Mouse (Mus musculus) spleen, postnatal 10 days (tissue): ENCODE measurements around the gene Adcy5.

Experiments
- DNase-seq, 2 experiments: peaks; one replicate each; pipeline ENCODE4 v3.0.0; 2021 to 2022; ENCODE audit warnings: low spot score in 2 of 2

Adcy5 gene

DNA sequence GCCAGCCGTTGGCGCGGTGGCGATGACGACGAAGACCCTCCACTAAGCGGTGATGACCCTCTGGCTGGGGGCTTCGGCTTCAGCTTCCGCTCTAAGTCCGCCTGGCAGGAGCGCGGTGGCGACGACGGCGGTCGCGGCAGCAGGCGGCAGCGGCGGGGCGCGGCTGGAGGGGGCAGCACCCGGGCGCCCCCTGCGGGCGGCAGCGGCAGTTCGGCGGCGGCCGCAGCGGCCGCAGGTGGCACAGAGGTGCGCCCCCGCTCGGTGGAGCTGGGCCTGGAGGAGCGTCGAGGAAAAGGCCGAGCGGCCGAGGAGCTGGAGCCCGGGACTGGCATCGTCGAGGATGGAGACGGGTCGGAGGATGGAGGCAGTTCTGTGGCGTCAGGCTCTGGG is 1.6 kb downstream of the Adcy5 start:
- peak in 1 of 2 experiments; percentile 58 for DNase-seq

GRCm38 (mm10) chr16:35156832-35157231 is 2.2 kb downstream of the Adcy5 start:
- no peak for DNase-seq

DNA sequence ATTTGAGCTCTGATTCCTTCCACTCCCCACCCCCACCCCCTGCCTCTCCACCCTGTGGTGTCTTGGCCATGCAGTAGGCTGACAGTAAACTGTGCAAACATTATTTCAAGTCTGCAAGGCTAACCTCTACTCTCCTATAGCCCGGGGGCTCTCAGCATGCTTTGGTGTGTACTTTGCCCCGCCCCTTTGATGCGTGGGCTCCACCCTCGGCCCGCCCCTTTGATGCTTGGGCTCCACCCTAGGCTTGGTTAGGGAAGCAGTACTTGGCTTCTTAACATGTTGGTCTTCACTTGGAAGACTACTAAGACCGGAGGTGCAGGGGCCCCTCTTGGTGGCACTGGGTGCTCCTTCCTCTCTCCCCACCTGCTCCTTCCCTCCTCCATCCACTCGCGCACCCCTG is 4.9 kb downstream of the Adcy5 start:
- no peak for DNase-seq

- no peak for DNase-seq
Measured at GRCm38 (mm10) chr16:35159991-35160390, 5.3 kb downstream of the Adcy5 start.

DNA sequence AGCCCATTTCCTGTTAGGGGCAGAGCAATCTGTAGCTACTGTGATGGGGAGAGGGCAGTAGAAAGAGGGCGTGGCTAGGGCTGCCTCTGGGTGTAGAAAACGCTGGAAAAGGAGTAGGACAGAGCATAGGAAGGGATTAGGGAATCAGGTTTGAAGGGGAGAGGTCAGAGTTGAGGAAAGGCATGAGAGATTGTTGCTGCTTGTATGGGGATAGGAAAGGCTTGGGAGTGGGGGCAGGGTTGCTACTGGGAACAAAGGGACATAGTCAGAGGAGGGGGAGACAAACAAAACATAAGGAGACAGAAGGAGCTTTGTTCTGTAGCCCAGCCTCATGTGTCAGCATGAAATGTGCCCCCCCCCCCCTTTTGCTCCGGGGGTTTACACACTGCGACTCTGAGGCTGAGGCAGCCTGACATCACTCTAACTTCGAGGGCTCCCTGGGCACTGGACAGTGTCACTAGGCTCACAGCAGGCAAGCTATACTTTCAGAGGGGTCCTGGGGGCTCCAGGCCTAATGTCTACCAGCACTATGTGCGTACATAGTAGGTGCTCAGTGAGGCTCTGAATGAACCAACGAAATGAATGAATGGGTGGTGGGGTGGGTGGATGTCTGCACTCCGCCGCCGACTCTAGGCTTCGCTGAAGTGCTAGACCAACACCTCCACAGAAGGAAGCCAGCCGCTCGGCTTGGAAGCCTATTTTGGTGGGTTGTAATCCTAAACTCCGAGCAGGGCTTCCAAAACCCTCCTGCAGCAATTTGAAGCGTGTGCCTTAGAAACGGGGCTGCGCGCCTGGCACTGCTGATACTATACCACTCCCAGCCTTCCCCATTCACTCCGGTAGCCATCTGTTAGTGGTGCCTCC is 9.9 kb downstream of the Adcy5 start:
- DNase-seq, result no peak

- no peak for DNase-seq
Measured at GRCm38 (mm10) chr16:35165361-35165760, 10.7 kb downstream of the Adcy5 start.

DNA sequence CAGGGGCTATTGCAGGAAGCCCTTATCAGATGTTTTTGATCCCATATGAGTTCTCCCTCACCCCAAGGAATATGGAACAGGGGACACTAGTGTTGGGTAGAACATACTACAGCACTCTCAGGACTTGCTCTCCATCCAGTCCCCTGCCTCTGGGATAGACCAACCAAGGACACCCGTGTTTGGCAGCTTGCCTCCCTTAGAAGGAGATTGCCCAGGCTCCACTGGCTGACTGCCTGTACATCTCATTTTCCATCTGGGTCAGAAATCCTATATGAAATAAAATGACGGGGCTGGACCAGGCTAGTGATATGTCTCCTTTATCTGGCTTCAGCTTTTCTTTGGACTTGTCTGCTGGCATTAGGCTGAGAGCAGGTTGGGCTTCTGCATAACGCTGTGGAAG is 11.1 kb downstream of the Adcy5 start:
- no peak for DNase-seq

DNA sequence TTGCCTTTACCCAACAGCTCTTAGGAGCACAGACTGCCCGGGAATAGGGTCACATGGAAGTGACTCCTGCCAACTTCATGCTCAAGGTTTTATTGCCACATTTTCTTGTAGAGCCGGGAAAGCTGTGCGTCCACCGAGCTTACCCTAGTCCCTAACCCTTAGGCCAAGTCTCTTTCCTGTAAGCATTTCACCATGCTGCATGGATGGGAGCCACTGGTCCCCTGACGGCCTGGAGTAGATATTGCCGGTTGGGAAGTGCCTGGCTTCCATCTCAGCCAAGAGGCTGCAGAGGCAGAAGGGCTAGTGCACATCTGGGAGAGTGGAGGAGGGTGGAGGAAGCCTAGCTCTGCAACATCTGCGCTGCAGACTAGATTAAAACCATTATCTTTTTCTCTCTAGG is 14.8 kb downstream of the Adcy5 start:
- DNase-seq, result no peak

DNA sequence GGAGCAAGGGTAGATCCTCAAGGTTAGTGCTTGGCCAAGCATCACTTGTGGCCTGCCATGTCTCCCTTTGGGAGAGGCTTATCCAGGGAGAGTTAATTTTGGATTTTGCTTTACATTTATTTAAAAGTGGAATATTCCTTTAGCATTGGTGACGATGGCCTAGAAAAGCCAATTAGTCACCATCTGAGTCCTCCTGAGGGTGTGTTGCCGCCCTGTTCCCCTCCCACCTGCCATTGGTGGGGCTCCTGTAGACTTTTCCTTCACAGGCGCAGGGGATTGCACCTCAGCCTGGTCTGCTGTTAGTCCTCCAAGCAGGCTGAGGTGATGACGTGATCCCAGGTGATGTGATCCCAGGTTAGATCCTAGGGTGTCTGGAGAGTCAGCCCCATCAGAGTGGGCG is 17.5 kb downstream of the Adcy5 start:
- no peak for DNase-seq

DNA sequence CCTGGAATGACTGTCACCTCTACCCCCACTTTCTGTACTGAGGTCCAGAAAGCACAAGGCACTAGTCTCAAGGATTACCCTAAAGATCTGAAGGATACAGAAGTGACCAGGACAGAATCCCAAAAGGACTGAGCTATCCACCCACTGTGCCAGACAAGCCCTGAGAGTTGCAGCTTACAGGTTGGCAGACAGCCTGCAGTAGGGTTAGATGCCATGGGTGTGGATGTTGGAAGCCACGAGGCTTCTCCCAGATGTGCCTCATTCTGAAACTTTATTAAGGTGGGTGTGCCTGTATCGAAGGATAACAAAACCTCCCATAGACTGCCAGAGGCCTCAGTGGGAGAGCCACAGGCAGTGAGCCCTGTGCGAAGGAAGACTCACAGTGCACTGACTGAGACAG is 23.8 kb downstream of the Adcy5 start:
- no peak for DNase-seq

DNA sequence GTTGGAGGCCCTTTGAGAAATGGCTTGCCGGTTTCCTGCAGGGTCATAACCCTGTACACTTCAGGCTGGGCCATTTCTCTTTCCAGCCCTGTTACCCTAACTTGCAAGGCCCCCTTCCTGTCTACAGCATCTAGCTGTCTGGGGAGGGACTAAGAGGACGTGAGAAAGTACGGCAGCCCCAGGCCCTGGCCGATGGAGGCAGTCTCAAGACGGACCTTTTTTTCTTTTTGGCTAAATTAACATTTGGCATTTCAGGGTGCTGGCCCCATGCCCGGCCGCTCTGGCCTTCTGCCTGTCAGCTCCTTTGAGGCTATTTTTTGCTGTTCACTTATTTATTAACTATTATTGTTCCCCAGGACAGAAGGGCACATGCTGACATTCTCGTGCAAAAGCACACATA is 24.4 kb downstream of the Adcy5 start:
- no peak for DNase-seq

DNA sequence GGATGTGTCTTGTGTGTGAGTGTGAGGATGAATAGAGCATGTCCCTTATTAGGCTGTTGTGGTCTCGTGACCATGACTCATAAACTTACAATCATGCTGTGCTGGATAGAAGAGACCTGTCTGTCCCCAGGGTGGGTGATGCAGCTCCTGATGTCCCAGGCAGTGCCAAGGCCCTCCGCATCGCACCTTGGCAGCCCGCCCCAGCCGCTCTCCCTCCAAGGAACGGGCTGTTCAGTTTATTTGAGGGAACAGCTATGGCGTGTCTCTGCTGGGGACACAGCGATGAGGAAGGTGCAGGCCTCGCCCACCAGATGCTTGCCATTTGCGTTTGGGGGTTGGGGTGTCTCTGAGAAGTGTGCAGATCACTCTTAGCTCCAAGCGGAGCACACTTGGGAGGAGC is 28.5 kb downstream of the Adcy5 start:
- DNase-seq, result no peak

DNA sequence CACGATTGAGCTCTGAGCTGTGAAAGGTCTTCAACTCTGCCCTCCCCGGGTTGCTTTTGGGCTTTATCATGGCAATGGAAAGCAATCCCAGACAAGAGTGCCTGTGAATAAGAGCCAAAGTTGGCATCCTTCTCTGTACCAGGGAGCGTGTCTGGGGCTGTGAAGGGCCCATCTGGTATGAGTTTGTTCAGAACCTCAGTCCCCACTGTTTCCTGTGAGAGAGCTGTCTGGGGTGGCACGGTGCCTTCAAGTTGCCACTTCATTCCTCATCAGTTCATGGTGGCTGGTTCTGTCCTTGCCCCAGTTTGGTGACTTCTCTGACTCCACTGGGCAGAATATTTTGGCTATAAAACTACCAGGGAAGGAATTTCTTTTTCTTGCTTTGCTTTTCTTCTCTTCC is 33.4 kb downstream of the Adcy5 start:
- no peak for DNase-seq

GRCm38 (mm10) chr16:35189420-35190141 is 34.9 kb downstream of the Adcy5 start:
- no peak for DNase-seq

GRCm38 (mm10) chr16:35190777-35191176 is 36.1 kb downstream of the Adcy5 start:
- no peak for DNase-seq

DNA sequence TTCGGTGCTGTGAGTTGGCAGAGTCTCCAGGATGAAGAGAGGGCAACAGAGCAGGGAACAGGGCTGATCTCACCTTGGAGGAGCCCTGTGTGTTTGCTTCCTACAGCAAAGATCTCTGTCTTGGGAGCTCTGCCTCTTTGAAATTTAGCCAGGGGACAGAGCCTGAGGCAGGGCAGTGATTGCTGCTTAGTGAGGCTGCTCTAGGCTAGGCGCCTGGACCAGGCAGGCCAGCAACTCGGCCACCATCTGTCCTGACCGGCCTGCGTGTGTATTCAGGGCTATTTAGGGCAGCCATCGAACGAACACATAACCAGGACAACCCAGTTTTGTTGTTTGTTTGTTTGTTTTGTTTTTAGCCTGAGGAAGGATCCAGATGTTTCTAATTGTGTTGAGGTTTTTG is 36.6 kb downstream of the Adcy5 start:
- DNase-seq, result no peak

GRCm38 (mm10) chr16:35192471-35192870 is 37.8 kb downstream of the Adcy5 start:
- no peak for DNase-seq

DNA sequence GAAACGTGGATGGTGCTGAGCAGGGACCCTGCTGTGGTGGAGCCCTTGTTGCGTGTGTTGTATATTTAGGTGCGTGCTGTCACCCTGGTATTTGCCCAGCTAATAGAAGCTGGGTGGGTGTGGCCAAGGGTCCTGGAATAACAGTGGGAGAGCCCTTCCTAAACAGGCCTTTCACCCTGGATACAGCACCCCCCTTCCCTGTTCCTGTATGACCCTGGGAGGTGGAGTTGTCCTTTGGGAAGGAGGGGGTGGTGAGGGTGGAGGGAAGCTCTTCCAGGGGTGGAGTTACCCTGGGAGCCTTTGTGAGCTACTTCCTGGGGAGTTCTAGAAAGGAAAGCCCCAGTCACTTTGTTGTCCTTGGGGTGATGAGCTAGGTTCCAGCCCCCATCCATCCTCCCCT is 38.7 kb downstream of the Adcy5 start:
- no peak for DNase-seq

- DNase-seq, result no peak
Measured at GRCm38 (mm10) chr16:35199721-35200431, 45.2 kb downstream of the Adcy5 start.

GRCm38 (mm10) chr16:35200432-35201142 is 45.9 kb downstream of the Adcy5 start:
- no peak for DNase-seq

- DNase-seq, result no peak
Measured at GRCm38 (mm10) chr16:35201281-35201680, 46.6 kb downstream of the Adcy5 start.

- no peak for DNase-seq
Measured at GRCm38 (mm10) chr16:35203511-35203910, 48.8 kb downstream of the Adcy5 start.
